Mouse (Mus musculus): ENCODE measurements around the gene 1600015I10Rik. TPM values are rescaled to one million over a fixed set of nuclear protein-coding genes. Genes with fewer than 3 reads are reported as not detected.

Gene 1600015I10Rik
- polyA plus RNA-seq, 2 experiments = not detected

- no peak overlapping the region for H3K4me2 ChIP-seq (ENCODE audit: low read depth)
- no peaks in the 10 kb centered on the region for H3K27me3 ChIP-seq (ENCODE audit: control insufficient read depth, insufficient read depth, low read length)
- DNase-seq (ENCODE audit: low read depth in 3 of 3, low spot score in 3 of 3) (no peak), ATAC-seq (ENCODE audit: insufficient read depth) (no peak)
- 49% methylated on average over 5 of the region's 5 CpGs for WGBS (ENCODE audit: insufficient replicate concordance)
- no peaks in the 10 kb centered on the region for H3K9me3 ChIP-seq (ENCODE audit: control insufficient read depth, low read length)
- no peak for TF ChIP-seq EP300 (IDR thresholded peaks at IDR 0.05; ENCODE audit: low read depth)
- TF ChIP-seq CTCF (IDR thresholded peaks at IDR 0.05; ENCODE audit: low read depth) = no peak
- H3K27ac ChIP-seq = no peak overlapping the region
- H3K4me3 ChIP-seq (ENCODE audit: insufficient read depth in 1 of 2, low read depth in 2 of 2, low read length in 2 of 2) = no peak overlapping the region
- no peaks in the 10 kb centered on the region for H3K4me1 ChIP-seq (replicated peaks; ENCODE audit: control insufficient read depth in 2 of 2, insufficient read depth in 2 of 2, low read length in 1 of 2)
- H3K9ac ChIP-seq (replicated peaks) = no peak overlapping the region
- H3K36me3 ChIP-seq (replicated peaks; ENCODE audit: control insufficient read depth, insufficient read depth, low read depth) = no peaks in the 10 kb centered on the region
Observed at GRCm38 (mm10) chr6:48953220-48953619, 23.5 kb downstream of the 1600015I10Rik start.

GRCm38 (mm10) chr6:48954211-48954610, 24.5 kb downstream of the 1600015I10Rik start:
- ATAC-seq (ENCODE audit: insufficient read depth) (no peak), DNase-seq (ENCODE audit: low read depth in 3 of 3, low spot score in 3 of 3) (no peak)
- no peaks in the 10 kb centered on the region for H3K27me3 ChIP-seq (ENCODE audit: control insufficient read depth, insufficient read depth, low read length)
- no peak overlapping the region for H3K27ac ChIP-seq
- no peaks in the 10 kb centered on the region for H3K9me3 ChIP-seq (ENCODE audit: control insufficient read depth, low read length)
- TF ChIP-seq CTCF (IDR thresholded peaks at IDR 0.05; ENCODE audit: low read depth) (no peak), EP300 (IDR thresholded peaks at IDR 0.05; ENCODE audit: low read depth) (no peak)
- no peak overlapping the region for H3K4me3 ChIP-seq (ENCODE audit: insufficient read depth in 1 of 2, low read depth in 2 of 2, low read length in 2 of 2)
- no peaks in the 10 kb centered on the region for H3K4me1 ChIP-seq (replicated peaks; ENCODE audit: control insufficient read depth in 2 of 2, insufficient read depth in 2 of 2, low read length in 1 of 2)
- no peaks in the 10 kb centered on the region for H3K36me3 ChIP-seq (replicated peaks; ENCODE audit: control insufficient read depth, insufficient read depth, low read depth)
- 69% methylated on average over 5 of the region's 5 CpGs for WGBS (ENCODE audit: insufficient replicate concordance)
- no peak overlapping the region for H3K9ac ChIP-seq (replicated peaks)
- no peak overlapping the region for H3K4me2 ChIP-seq (ENCODE audit: low read depth)

GRCm38 (mm10) chr6:48954946-48955345, 25.3 kb downstream of the 1600015I10Rik start:
- H3K9me3 ChIP-seq (ENCODE audit: control insufficient read depth, low read length) = no peaks in the 10 kb centered on the region
- DNase-seq (ENCODE audit: low read depth in 3 of 3, low spot score in 3 of 3) = peak in 1 of 3 experiments; percentile 3
- H3K4me2 ChIP-seq (ENCODE audit: low read depth) = no peak overlapping the region
- H3K36me3 ChIP-seq (replicated peaks; ENCODE audit: control insufficient read depth, insufficient read depth, low read depth) = no peaks in the 10 kb centered on the region
- H3K4me3 ChIP-seq (ENCODE audit: insufficient read depth in 1 of 2, low read depth in 2 of 2, low read length in 2 of 2) = no peak overlapping the region
- 14% methylated on average over 1 of the region's 1 CpGs for WGBS (ENCODE audit: insufficient replicate concordance)
- ATAC-seq (ENCODE audit: insufficient read depth) = no peak
- no peak overlapping the region for H3K27ac ChIP-seq
- no peaks in the 10 kb centered on the region for H3K4me1 ChIP-seq (replicated peaks; ENCODE audit: control insufficient read depth in 2 of 2, insufficient read depth in 2 of 2, low read length in 1 of 2)
- no peaks in the 10 kb centered on the region for H3K27me3 ChIP-seq (ENCODE audit: control insufficient read depth, insufficient read depth, low read length)
- TF ChIP-seq CTCF (IDR thresholded peaks at IDR 0.05; ENCODE audit: low read depth) = peak; percentile 45
- no peak for TF ChIP-seq EP300 (IDR thresholded peaks at IDR 0.05; ENCODE audit: low read depth)
- no peak overlapping the region for H3K9ac ChIP-seq (replicated peaks)

DNA sequence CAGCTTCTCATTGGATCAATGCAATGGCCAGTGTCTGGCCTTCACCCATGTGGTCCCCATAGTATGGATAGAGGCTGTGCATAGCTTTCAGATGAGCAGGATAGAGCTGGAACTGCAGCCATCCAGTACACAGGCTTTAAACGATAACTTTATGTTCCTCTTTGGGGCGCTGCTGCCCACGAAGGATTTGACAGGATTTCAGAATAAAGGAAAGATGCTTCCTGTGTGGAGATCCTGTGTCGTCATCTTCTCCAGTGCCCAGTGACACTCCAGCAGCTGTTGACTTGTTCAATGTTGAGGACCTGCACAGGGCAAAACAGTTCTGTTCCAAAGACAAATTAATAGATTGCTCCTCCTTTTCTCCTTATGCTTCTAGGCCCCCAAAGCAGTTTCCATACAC, 27.1 kb downstream of the 1600015I10Rik start:
- Histone ChIP-seq H3K36me3 (replicated peaks; ENCODE audit: control insufficient read depth, insufficient read depth, low read depth) (no peaks in the 10 kb centered on the region), H3K27me3 (ENCODE audit: control insufficient read depth, insufficient read depth, low read length) (no peaks in the 10 kb centered on the region), H3K4me2 (ENCODE audit: low read depth) (no peak overlapping the region), H3K4me3 (ENCODE audit: insufficient read depth in 1 of 2, low read depth in 2 of 2, low read length in 2 of 2) (no peak overlapping the region), H3K9me3 (ENCODE audit: control insufficient read depth, low read length) (no peaks in the 10 kb centered on the region), H3K9ac (replicated peaks) (no peak overlapping the region), H3K27ac (no peak overlapping the region), H3K4me1 (replicated peaks; ENCODE audit: control insufficient read depth in 2 of 2, insufficient read depth in 2 of 2, low read length in 1 of 2) (no peaks in the 10 kb centered on the region)
- DNase-seq (ENCODE audit: low read depth in 3 of 3, low spot score in 3 of 3) = no peak
- ATAC-seq (ENCODE audit: insufficient read depth) = no peak
- WGBS (ENCODE audit: insufficient replicate concordance) = 32% methylated on average over 4 of the region's 4 CpGs
- TF ChIP-seq EP300 (IDR thresholded peaks at IDR 0.05; ENCODE audit: low read depth) (no peak), CTCF (IDR thresholded peaks at IDR 0.05; ENCODE audit: low read depth) (no peak)

DNA sequence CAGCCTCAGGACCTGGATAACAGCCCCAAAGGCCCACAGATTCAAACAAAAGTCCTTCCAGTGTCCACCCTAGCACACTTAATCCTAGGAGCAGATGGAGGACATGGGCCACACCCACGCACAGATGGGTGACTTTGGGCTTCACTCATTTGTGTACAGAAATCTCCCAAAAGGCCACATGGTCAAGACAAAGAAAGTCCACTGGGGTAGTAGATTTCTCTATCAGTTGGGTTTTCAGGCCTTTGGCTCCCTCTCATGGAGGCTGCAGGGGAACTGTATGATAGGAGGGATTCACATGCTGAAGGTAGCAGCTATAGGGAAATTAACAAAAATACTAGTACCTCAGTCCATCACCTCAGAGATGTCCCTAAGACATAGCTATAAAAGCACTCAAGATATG, 28.4 kb downstream of the 1600015I10Rik start:
- ATAC-seq (ENCODE audit: insufficient read depth) (no peak), DNase-seq (ENCODE audit: low read depth in 3 of 3, low spot score in 3 of 3) (no peak)
- Histone ChIP-seq H3K4me2 (ENCODE audit: low read depth) (no peak overlapping the region), H3K27ac (no peak overlapping the region), H3K4me3 (ENCODE audit: insufficient read depth in 1 of 2, low read depth in 2 of 2, low read length in 2 of 2) (no peak overlapping the region), H3K27me3 (ENCODE audit: control insufficient read depth, insufficient read depth, low read length) (no peaks in the 10 kb centered on the region), H3K4me1 (replicated peaks; ENCODE audit: control insufficient read depth in 2 of 2, insufficient read depth in 2 of 2, low read length in 1 of 2) (no peaks in the 10 kb centered on the region), H3K9ac (replicated peaks) (no peak overlapping the region), H3K9me3 (ENCODE audit: control insufficient read depth, low read length) (no peaks in the 10 kb centered on the region), H3K36me3 (replicated peaks; ENCODE audit: control insufficient read depth, insufficient read depth, low read depth) (no peaks in the 10 kb centered on the region)
- TF ChIP-seq CTCF (IDR thresholded peaks at IDR 0.05; ENCODE audit: low read depth) = no peak
- TF ChIP-seq EP300 (IDR thresholded peaks at IDR 0.05; ENCODE audit: low read depth) = no peak
- 35% methylated on average over 1 of the region's 1 CpGs for WGBS (ENCODE audit: insufficient replicate concordance)
